Mouse (Mus musculus) midbrain, embryonic 12.5 days (tissue): ENCODE data around the gene Lce1c. TPM values are rescaled to one million over a fixed set of nuclear protein-coding genes. Genes with fewer than 3 reads are reported as not detected.
"Not testable (repeated sequence)": the region's sequence is repeated elsewhere in the genome, so short reads cannot be mapped to it uniquely, and the experiment has no call there.

Experiments used
- ATAC-seq: fragments of 200-750 bp; cut with Nextera tagmentation; 2 replicates; pipeline ENCODE4 v1.8.0; 2017; ENCODE audit warnings: low read depth, moderate TSS enrichment, moderate library complexity; ENCODE audit not compliant: low FRiP score
- H3K27ac ChIP-seq: fragments of 300-500 bp; sonication (generic); replicated peaks from 2 replicates; pipeline ENCODE4 v1.5.1; 2016; ENCODE audit warnings: mild to moderate bottlenecking
- H3K27me3 ChIP-seq: fragments of 300-500 bp; sonication (generic); 2 replicates; pipeline ENCODE4 v1.6.1; 2016; ENCODE audit warnings: mild to moderate bottlenecking
- H3K36me3 ChIP-seq: fragments of 300-500 bp; sonication (generic); 2 replicates; pipeline ENCODE4 v1.6.1; 2016
- H3K4me1 ChIP-seq: fragments of 300-500 bp; sonication (generic); 2 replicates; pipeline ENCODE4 v1.6.1; 2016
- H3K4me2 ChIP-seq: fragments of 300-500 bp; sonication (generic); replicated peaks from 2 replicates; pipeline ENCODE4 v1.6.1; 2016; ENCODE audit warnings: mild to moderate bottlenecking, moderate library complexity
- H3K4me3 ChIP-seq: fragments of 300-500 bp; sonication (generic); 2 replicates; pipeline ENCODE4 v1.5.1; 2016; ENCODE audit warnings: mild to moderate bottlenecking
- H3K9ac ChIP-seq: fragments of 300-500 bp; sonication (generic); replicated peaks from 2 replicates; pipeline ENCODE4 v1.6.1; 2016; ENCODE audit warnings: mild to moderate bottlenecking, moderate library complexity
- H3K9me3 ChIP-seq: fragments of 300-500 bp; sonication (generic); 2 replicates; pipeline ENCODE4 v1.6.1; 2016; ENCODE audit warnings: mild to moderate bottlenecking
- WGBS: fragments of 180-500 bp; shearing (Covaris S2); methylation state at CpG from one replicate; pipeline ENCODE4 v1.1.7; 2016; 5-methylcytosine and 5-hydroxymethylcytosine counted together
- polyA plus RNA-seq: library from polyadenylated mRNA; unstranded; fragments of >200 nt; fragmentation: Nextera tagmentation; extraction: Ambion mirVana; gene quantifications from 2 replicates; pipeline ENCODE4 v1.2.1, GENCODE M21; 2016

Lce1c gene
- not detected in 2 replicates for polyA plus RNA-seq

GRCm38 (mm10) chr3:92678947-92679346 lies at the start of gene Lce1c:
Gene Lce1c (plus strand): TSS chr3:92679247.
- Histone ChIP-seq H3K4me1 (no peaks in the 10 kb centered on the region), H3K4me3 (no peak within 1 kb of the TSS), H3K27ac (no peak within 1 kb of the TSS), H3K27me3 (no peaks in the 10 kb centered on the region), H3K9ac (no peak within 1 kb of the TSS), H3K4me2 (no peak within 1 kb of the TSS), H3K9me3 (no peaks in the 10 kb centered on the region), H3K36me3 (no peaks in the 10 kb centered on the region)
- ATAC-seq = no peak
- 94% methylated on average over 4 of the region's 4 CpGs for WGBS

GRCm38 (mm10) chr3:92637745-92638652 lies 41.0 kb upstream of the Lce1c start:
- no peaks in the 10 kb centered on the region for H3K27me3 ChIP-seq
- H3K4me2 ChIP-seq = no peak overlapping the region
- H3K4me1 ChIP-seq = no peaks in the 10 kb centered on the region; the same call in 1 of the 2 replicates
- no peaks in the 10 kb centered on the region for H3K9me3 ChIP-seq
- H3K27ac ChIP-seq = no peak overlapping the region
- WGBS = 50% methylated on average over 1 of the region's 1 CpGs
- H3K9ac ChIP-seq = no peak overlapping the region
- ATAC-seq = peak; percentile 68; the same call in 1 of the 2 replicates
- no peaks in the 10 kb centered on the region for H3K36me3 ChIP-seq
- H3K4me3 ChIP-seq = no peak overlapping the region

DNA sequence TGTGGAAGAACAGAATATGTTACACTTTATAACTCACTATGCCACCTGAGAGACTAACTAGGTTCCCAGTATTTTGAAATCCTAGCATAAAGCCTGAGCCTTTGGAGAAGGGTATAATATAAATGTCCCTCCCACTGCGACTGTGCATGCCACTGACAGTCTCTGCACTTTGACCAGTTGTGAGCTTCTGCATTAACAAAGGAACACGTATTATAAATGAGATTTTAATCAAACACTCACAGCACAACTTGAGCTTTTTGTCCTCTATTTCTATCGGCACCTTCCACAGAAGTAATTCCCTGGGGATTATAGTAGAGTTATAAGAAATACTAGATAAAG lies 40.4 kb upstream of the Lce1c start:
- H3K9me3 ChIP-seq = no peaks in the 10 kb centered on the region
- 78% methylated on average over 3 of the region's 3 CpGs for WGBS
- H3K4me2 ChIP-seq = no peak overlapping the region
- no peaks in the 10 kb centered on the region; the same call in 1 of the 2 replicates for H3K4me1 ChIP-seq
- no peak overlapping the region for H3K4me3 ChIP-seq
- H3K36me3 ChIP-seq = no peaks in the 10 kb centered on the region
- no peaks in the 10 kb centered on the region for H3K27me3 ChIP-seq
- ATAC-seq = no peak
- no peak overlapping the region for H3K27ac ChIP-seq
- H3K9ac ChIP-seq = no peak overlapping the region

DNA sequence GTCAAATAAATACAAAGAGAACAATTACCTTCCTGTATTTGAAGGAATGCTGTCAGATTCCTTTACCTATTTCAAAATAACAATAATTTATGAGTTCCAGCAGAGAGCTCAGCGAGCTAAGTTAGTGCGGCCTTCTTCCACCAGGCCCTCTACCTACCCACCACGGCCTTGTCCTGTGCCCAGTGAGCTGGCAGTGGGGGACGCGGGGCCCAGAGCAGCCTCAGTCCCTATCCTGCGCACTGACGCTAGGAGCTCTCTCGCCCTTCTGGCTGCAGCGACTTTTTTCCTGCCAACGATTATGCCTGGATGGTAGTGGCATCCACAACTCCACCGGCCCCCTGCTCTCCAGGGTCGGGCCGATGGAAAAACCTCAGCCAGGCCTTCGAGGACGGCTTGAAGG lies 39.2 kb upstream of the Lce1c start:
- H3K4me2 ChIP-seq = no peak overlapping the region
- no peaks in the 10 kb centered on the region for H3K36me3 ChIP-seq
- H3K4me3 ChIP-seq = no peak overlapping the region
- no peak overlapping the region for H3K27ac ChIP-seq
- H3K4me1 ChIP-seq = no peaks in the 10 kb centered on the region; the same call in 1 of the 2 replicates
- ATAC-seq = no peak
- H3K27me3 ChIP-seq = no peaks in the 10 kb centered on the region
- no peak overlapping the region for H3K9ac ChIP-seq
- no peaks in the 10 kb centered on the region for H3K9me3 ChIP-seq
- 91% methylated on average over 15 of the region's 15 CpGs for WGBS

DNA sequence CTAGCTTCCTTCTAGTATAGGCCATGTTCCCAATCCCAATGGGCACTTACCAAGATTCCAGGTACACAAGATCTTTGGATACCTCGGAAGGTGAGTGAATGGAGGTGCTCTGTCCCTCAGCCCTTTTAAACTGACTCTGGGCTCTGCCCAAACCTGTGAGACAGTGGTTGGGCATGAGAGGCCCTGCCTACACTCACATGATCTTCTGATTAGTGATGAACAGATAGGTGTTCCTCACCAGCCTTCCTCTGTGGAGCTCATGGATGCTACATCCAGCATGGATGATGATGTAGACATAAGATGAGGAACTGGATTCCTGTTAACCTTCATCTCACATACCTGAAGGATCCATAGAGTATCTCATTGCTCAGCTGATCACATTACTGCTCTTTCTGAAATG lies 30.8 kb upstream of the Lce1c start, which contains the start of gene Lce1a1:
Gene Lce1a1 (minus strand): TSS at position 101 of the 400 bp plus-strand sequence.
- no peak within 1 kb of the TSS for H3K9ac ChIP-seq
- no peak within 1 kb of the TSS for H3K27ac ChIP-seq
- H3K27me3 ChIP-seq = no peaks in the 10 kb centered on the region
- H3K4me2 ChIP-seq = no peak within 1 kb of the TSS
- no peaks in the 10 kb centered on the region for H3K4me1 ChIP-seq
- H3K9me3 ChIP-seq = no peaks in the 10 kb centered on the region
- no peak for ATAC-seq
- no peaks in the 10 kb centered on the region for H3K36me3 ChIP-seq
- H3K4me3 ChIP-seq = no peak within 1 kb of the TSS
- WGBS = 86% methylated on average over 1 of the region's 1 CpGs

GRCm38 (mm10) chr3:92656826-92657225 lies 22.2 kb upstream of the Lce1c start, which contains the start of gene Lce1b:
Gene Lce1b (minus strand): TSS chr3:92656926.
- H3K4me2 ChIP-seq = no peak within 1 kb of the TSS
- H3K36me3 ChIP-seq = no peaks in the 10 kb centered on the region
- no peaks in the 10 kb centered on the region for H3K9me3 ChIP-seq
- no peak within 1 kb of the TSS for H3K9ac ChIP-seq
- no peak within 1 kb of the TSS for H3K4me3 ChIP-seq
- H3K27ac ChIP-seq = no peak within 1 kb of the TSS
- no peaks in the 10 kb centered on the region for H3K27me3 ChIP-seq
- H3K4me1 ChIP-seq = no peaks in the 10 kb centered on the region
- no peak for ATAC-seq

DNA sequence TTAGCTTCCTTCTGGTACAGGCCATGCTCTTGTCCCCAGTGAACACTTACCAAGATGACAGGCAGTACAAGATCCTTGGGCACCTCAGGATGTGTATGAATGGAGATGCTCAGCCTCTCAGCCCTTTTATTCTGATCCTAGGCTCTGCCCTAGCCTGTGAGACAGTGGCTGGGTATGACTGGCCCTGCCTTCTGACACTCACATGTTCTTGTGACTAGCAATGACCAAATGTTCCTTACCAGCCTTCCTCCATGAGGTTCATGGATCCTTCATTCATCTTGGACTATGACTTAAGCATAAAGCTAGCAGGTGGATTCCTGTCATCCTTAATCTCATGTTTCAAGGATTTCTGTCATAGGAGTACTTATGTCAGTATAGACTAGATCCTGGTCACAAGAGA lies 8.8 kb upstream of the Lce1c start, which contains the start of gene Lce1a2:
Gene Lce1a2 (minus strand): TSS at position 101 of the 400 bp plus-strand sequence.
- ATAC-seq = no peak
- Histone ChIP-seq H3K27me3 (no peaks in the 10 kb centered on the region), H3K4me1 (no peaks in the 10 kb centered on the region), H3K9ac (no peak within 1 kb of the TSS), H3K4me2 (no peak within 1 kb of the TSS), H3K9me3 (no peaks in the 10 kb centered on the region), H3K4me3 (no peak within 1 kb of the TSS), H3K36me3 (no peaks in the 10 kb centered on the region), H3K27ac (no peak within 1 kb of the TSS)

DNA sequence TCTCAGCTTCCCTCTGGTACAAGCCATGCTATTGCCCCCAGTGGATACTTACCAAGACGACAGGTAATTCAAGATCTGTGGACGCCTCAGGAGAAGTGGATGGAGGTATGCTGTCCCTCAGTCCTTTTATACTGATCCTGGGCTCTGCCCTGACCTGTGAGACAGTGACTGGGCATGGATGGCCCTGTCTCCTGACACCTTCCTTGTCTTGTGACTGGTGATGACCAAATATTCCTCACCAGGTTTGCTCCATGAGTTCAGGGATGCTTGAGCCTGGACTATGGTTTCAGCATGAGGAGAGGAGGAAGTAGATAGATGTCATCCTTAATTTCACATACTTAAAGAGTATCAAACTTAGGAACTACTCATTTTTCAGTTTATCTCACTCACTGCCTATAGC lies 8.1 kb downstream of the Lce1c start, which contains the start of gene Lce1d:
Gene Lce1d (minus strand): TSS at position 101 of the 400 bp plus-strand sequence.
- H3K4me1 ChIP-seq = no peaks in the 10 kb centered on the region
- ATAC-seq = no peak
- H3K27ac ChIP-seq = no peak within 1 kb of the TSS
- 78% methylated on average over 2 of the region's 2 CpGs for WGBS
- H3K4me3 ChIP-seq = no peak within 1 kb of the TSS
- no peak within 1 kb of the TSS for H3K9ac ChIP-seq
- H3K36me3 ChIP-seq = no peaks in the 10 kb centered on the region
- no peaks in the 10 kb centered on the region for H3K9me3 ChIP-seq
- H3K4me2 ChIP-seq = no peak within 1 kb of the TSS
- H3K27me3 ChIP-seq = no peaks in the 10 kb centered on the region

DNA sequence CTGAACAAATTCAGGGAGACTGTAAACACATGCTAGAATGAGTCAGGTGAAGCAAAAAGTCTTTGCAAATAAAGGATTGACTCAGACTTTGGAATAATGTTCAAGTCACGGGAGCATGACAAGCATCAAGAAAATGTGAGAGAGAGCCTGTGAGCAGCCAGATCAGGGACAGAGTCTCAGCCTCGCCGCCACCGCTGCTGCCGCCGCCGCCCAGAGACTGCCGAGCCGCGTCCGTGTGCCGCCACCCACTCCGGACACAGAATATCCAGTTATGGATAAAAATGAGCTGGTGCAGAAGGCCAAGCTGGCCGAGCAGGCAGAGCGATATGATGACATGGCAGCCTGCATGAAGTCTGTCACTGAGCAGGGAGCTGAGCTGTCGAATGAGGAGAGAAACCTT lies 10.1 kb downstream of the Lce1c start:
- H3K4me1 ChIP-seq, H3K9me3 ChIP-seq, H3K27ac ChIP-seq, H3K9ac ChIP-seq, H3K4me2 ChIP-seq, H3K4me3 ChIP-seq, H3K36me3 ChIP-seq, H3K27me3 ChIP-seq, ATAC-seq: not testable (repeated sequence)
- WGBS = 88% methylated on average over 16 of the region's 16 CpGs

DNA sequence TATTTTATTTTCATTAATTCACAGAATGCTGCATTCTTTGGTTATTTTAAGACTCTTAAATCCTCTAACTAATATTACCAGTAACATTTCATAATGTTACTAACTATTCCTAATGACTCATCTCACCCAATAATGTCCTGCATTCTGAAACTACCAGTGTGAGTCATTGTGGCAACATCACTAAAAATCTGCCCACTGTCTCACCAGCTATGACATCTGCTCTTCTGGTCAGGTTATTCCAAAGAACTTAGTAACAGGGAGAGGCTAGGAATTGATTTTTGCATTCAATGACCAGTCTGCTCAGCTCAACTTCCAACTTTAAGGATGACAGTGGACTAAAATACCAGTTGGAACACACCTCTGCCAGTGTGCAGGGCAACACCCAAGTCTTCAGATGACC lies 12.6 kb downstream of the Lce1c start:
- H3K9me3 ChIP-seq = no peaks in the 10 kb centered on the region
- ATAC-seq = no peak

GRCm38 (mm10) chr3:92694613-92695012 lies 15.6 kb downstream of the Lce1c start:
- Histone ChIP-seq H3K9ac (no peak overlapping the region), H3K4me3 (no peak overlapping the region), H3K36me3 (no peaks in the 10 kb centered on the region), H3K4me1 (no peaks in the 10 kb centered on the region), H3K4me2 (no peak overlapping the region), H3K27ac (no peak overlapping the region), H3K27me3 (no peaks in the 10 kb centered on the region), H3K9me3 (no peaks in the 10 kb centered on the region)
- ATAC-seq = no peak
- 20% methylated on average over 1 of the region's 1 CpGs for WGBS

More for the DNA sequence above, 12.6 kb downstream of the Lce1c start:
- Histone ChIP-seq H3K4me2 (no peak overlapping the region), H3K4me1 (no peaks in the 10 kb centered on the region), H3K27me3 (no peaks in the 10 kb centered on the region), H3K27ac (no peak overlapping the region), H3K9ac (no peak overlapping the region), H3K4me3 (no peak overlapping the region), H3K36me3 (no peaks in the 10 kb centered on the region)

DNA sequence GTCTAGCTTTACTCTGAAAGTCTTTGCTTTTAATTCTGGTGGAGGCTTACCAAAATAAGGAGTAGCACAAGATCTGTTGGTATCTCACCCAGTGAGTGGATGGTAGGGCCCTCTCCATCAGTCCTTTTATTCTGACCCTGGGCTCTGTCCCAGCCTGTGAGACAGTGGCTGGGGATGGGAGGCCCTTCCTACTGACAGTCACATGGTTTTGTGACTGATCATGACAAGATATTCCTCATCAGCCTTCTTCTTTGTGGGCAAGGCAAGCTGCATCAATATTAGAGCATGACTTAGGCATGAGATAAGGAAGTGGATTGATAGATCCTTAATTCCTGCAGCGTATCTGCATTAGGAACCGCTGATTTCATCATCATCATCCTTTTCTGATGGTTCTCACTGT lies 29.9 kb downstream of the Lce1c start, which contains the start of gene Lce1e:
Gene Lce1e (minus strand): TSS at position 101 of the 400 bp plus-strand sequence.
- Histone ChIP-seq H3K36me3 (no peaks in the 10 kb centered on the region), H3K4me3 (no peak within 1 kb of the TSS), H3K9ac (no peak within 1 kb of the TSS), H3K27me3 (no peaks in the 10 kb centered on the region), H3K4me2 (no peak within 1 kb of the TSS), H3K9me3 (no peaks in the 10 kb centered on the region), H3K4me1 (no peaks in the 10 kb centered on the region), H3K27ac (no peak within 1 kb of the TSS)
- no peak for ATAC-seq
- 91% methylated on average over 2 of the region's 2 CpGs for WGBS
